In the genomic region with DNA sequence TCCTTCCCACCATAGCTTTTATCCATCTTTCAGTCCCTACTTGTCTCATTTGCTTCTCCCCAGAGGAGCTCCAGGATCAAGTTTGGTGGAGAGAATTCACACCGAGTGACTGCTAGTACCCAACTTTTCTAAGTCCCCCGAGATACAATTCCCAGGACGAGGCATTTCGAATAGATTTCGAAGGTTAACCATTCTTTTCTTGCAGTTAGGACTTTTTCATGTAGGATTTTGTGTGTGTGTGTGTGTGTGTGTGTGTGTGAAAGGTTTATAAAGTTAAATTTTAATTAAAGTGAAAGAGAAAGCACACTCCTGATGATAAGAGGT, we compare ENCODE assay signal across 8 mouse cellular contexts. TPM values are rescaled to one million over a fixed set of nuclear protein-coding genes. Genes with fewer than 3 reads are reported as not detected.
DNase-seq lines count a peak whose midpoint lies in the region; ATAC-seq and TF ChIP-seq lines count a peak whose summit lies in the region.

No protein-coding gene starts in this region.

- H3K4me1 ChIP-seq in heart, embryonic 16.5 days (ENCODE audit: control insufficient read depth, insufficient read depth, low read length) = peaks cover 2% of the 10 kb centered on the region
- peaks cover 15 to 20% of the 10 kb centered on the region in 2 experiments for H3K4me1 ChIP-seq in MEL (ENCODE audit: control insufficient read depth in 1 of 2, insufficient read depth in 2 of 2, low read length in 2 of 2)
- H3K4me1 ChIP-seq in hindbrain, embryonic 11.5 days (replicated peaks; ENCODE audit: control insufficient read depth, insufficient read depth, low read length) = no peaks in the 10 kb centered on the region
- peaks cover 18% of the 10 kb centered on the region for H3K4me1 ChIP-seq in midbrain, embryonic 12.5 days

- no peaks in the 10 kb centered on the region for H3K9me3 ChIP-seq in heart, embryonic 16.5 days (replicated peaks; ENCODE audit: control insufficient read depth, low read length)
- H3K9me3 ChIP-seq in MEL (replicated peaks; ENCODE audit: insufficient read depth, low read length) = no peaks in the 10 kb centered on the region
- no peaks in the 10 kb centered on the region for H3K9me3 ChIP-seq in hindbrain, embryonic 11.5 days (ENCODE audit: control insufficient read depth, low read length)
- no peaks in the 10 kb centered on the region for H3K9me3 ChIP-seq in midbrain, embryonic 12.5 days

- H3K79me2 ChIP-seq in MEL (ENCODE audit: control insufficient read depth, insufficient read depth, low read length, poor library complexity) = peaks cover 33% of the 10 kb centered on the region

- TF ChIP-seq POLR2A in MEL (IDR thresholded peaks at IDR 0.05; ENCODE audit: control insufficient read depth in 1 of 2, insufficient read depth in 1 of 2, low read depth in 1 of 2, low read length in 2 of 2, poor library complexity in 1 of 2) = no peak

- H3K4me2 ChIP-seq in heart, embryonic 16.5 days (ENCODE audit: low read depth, low read length) = peak overlapping the region; percentile 88
- H3K4me2 ChIP-seq in hindbrain, embryonic 11.5 days (replicated peaks; ENCODE audit: low read depth, low read length) = peak overlapping the region; percentile 78
- peak overlapping the region; percentile 72 for H3K4me2 ChIP-seq in midbrain, embryonic 12.5 days (replicated peaks)

- no peaks in the 10 kb centered on the region for H3K27me3 ChIP-seq in heart, embryonic 16.5 days (ENCODE audit: control insufficient read depth, insufficient read depth, low read length)
- no peaks in the 10 kb centered on the region for H3K27me3 ChIP-seq in MEL (ENCODE audit: control insufficient read depth in 1 of 2, insufficient read depth in 2 of 2, low read length in 2 of 2)
- H3K27me3 ChIP-seq in hindbrain, embryonic 11.5 days (ENCODE audit: control insufficient read depth, insufficient read depth, low read length) = no peaks in the 10 kb centered on the region
- no peaks in the 10 kb centered on the region for H3K27me3 ChIP-seq in midbrain, embryonic 12.5 days

- no peak for ATAC-seq in heart, embryonic 16.5 days (replicated peaks; ENCODE audit: extremely low read depth, insufficient read depth, low FRiP score)
- ATAC-seq in hindbrain, embryonic 11.5 days (ENCODE audit: low FRiP score) = no peak
- ATAC-seq in midbrain, embryonic 12.5 days (ENCODE audit: low FRiP score, low read depth) = no peak

- H3K27ac ChIP-seq in heart, embryonic 16.5 days (ENCODE audit: low read length) = peak overlapping the region; percentile 92
- peak overlapping the region; percentile 94 for H3K27ac ChIP-seq in MEL (ENCODE audit: control insufficient read depth, low read depth, low read length)
- no peak overlapping the region for H3K27ac ChIP-seq in hindbrain, embryonic 11.5 days (ENCODE audit: low read depth, low read length)
- H3K27ac ChIP-seq in midbrain, embryonic 12.5 days (replicated peaks) = peak overlapping the region; percentile 89

- peak overlapping the region; percentile 87 for H3K4me3 ChIP-seq in heart, embryonic 16.5 days (ENCODE audit: low read length)
- peak overlapping the region; percentile 71 to 96 for H3K4me3 ChIP-seq in MEL (ENCODE audit: control insufficient read depth in 1 of 2, insufficient read depth in 1 of 2, low read depth in 2 of 2, low read length in 2 of 2)
- peak overlapping the region; percentile 71 for H3K4me3 ChIP-seq in hindbrain, embryonic 11.5 days (ENCODE audit: low read depth, low read length)
- H3K4me3 ChIP-seq in midbrain, embryonic 12.5 days = peak overlapping the region; percentile 72

- 19% methylated on average over 5 of the region's 5 CpGs for WGBS in heart, embryonic 16.5 days
- 20% methylated on average over 5 of the region's 5 CpGs for WGBS in hindbrain, embryonic 11.5 days
- WGBS in midbrain, embryonic 12.5 days = 22% methylated on average over 5 of the region's 5 CpGs

- peak overlapping the region; percentile 82 for H3K9ac ChIP-seq in heart, embryonic 16.5 days (ENCODE audit: low read length)
- H3K9ac ChIP-seq in MEL (ENCODE audit: control insufficient read depth, low read depth, low read length, poor library complexity, severe bottlenecking) = peak overlapping the region; percentile 98
- H3K9ac ChIP-seq in hindbrain, embryonic 11.5 days (ENCODE audit: low read depth, low read length) = peak overlapping the region; percentile 76
- H3K9ac ChIP-seq in midbrain, embryonic 12.5 days (replicated peaks) = peak overlapping the region; percentile 65

- no peak for TF ChIP-seq CTCF in MEL (IDR thresholded peaks at IDR 0.05 in 2 of 3, conservative IDR thresholded peaks at IDR 0.05 in 1 of 3; ENCODE audit: control insufficient read depth in 1 of 3, insufficient read depth in 1 of 3, low read depth in 2 of 3, low read length in 3 of 3, poor library complexity in 1 of 3, severe bottlenecking in 1 of 3)

- intact Hi-C loops in heart, postnatal 14 days (cut with DNase I) = no loop called here

- DNase-seq in heart, postnatal 14 days = no peak
- no peak for DNase-seq in MEL (ENCODE audit: low read depth, low spot score)
- no peak for DNase-seq in hindbrain, embryonic 11.5 days (ENCODE audit: low spot score)
- DNase-seq in right cerebral cortex, postnatal 25 days = no peak
- no peak for DNase-seq in spleen, adult 18-20 months
- DNase-seq in spleen, postnatal 36 days (ENCODE audit: low spot score in 2 of 2) = no peak

- 0 out of 2 replicates have a peak, but pooled peaks cover 2% of the 10 kb centered on the region for H3K36me3 ChIP-seq in heart, embryonic 16.5 days (ENCODE audit: control insufficient read depth, insufficient read depth)
- H3K36me3 ChIP-seq in MEL (ENCODE audit: control insufficient read depth in 1 of 2, insufficient read depth in 2 of 2, low read length in 2 of 2) = peaks cover 3 to 20% of the 10 kb centered on the region in 2 experiments; a peak in 3 of 4 replicates
- no peaks in the 10 kb centered on the region for H3K36me3 ChIP-seq in hindbrain, embryonic 11.5 days (ENCODE audit: control insufficient read depth, insufficient read depth, low read length)
- peaks cover 5% of the 10 kb centered on the region; the same call in 1 of the 2 replicates for H3K36me3 ChIP-seq in midbrain, embryonic 12.5 days

- no peak for TF ChIP-seq EP300 in MEL (IDR thresholded peaks at IDR 0.05; ENCODE audit: low read depth in 1 of 2, low read length in 2 of 2)

- TF ChIP-seq RAD21 in MEL (IDR thresholded peaks at IDR 0.05; ENCODE audit: low read depth, low read length) = no peak

TF ChIP-seq in MEL, 35 proteins besides CTCF, POLR2A, EP300 and RAD21:
- no peak for TF ChIP-seq ZC3H11A (IDR thresholded peaks at IDR 0.05; ENCODE audit: low read depth, low read length)
- TF ChIP-seq CHD2 (IDR thresholded peaks at IDR 0.05; ENCODE audit: low read length) = peak; percentile 59
- TF ChIP-seq MAZ (IDR thresholded peaks at IDR 0.05; ENCODE audit: low read depth, low read length) = no peak

RNA-seq across cellular contexts. Expression of gene Rabif, which starts 0.7 kb away (rescaled TPM):
- 29.6 and 29.9 TPM in 2 replicates for polyA plus RNA-seq in heart, embryonic 16.5 days (2015; fragmentation: Nextera tagmentation; extraction: Ambion mirVana)
- total RNA-seq in heart, postnatal 14 days (2021) = 10 to 100 TPM; 10.4 to 10.6 TPM
- 18.5 and 21.5 TPM in 2 replicates for total RNA-seq in MEL (2012; rRNA removed)
- 10 to 100 TPM in 1 of 2 experiments, not detected in 1; 21.8 TPM for polyA plus RNA-seq in MEL (2012; ENCODE audit: insufficient read depth in 1 of 2, insufficient read length in 2 of 2, low read depth in 1 of 2, low replicate concordance in 2 of 2, missing spikeins in 1 of 2)
- polyA plus RNA-seq in hindbrain, embryonic 11.5 days (2014; fragmentation: Nextera tagmentation; extraction: Ambion mirVana) = 51.8 and 54.5 TPM in 2 replicates
- 42.6 and 45.6 TPM in 2 replicates for polyA plus RNA-seq in midbrain, embryonic 12.5 days (2016; fragmentation: Nextera tagmentation; extraction: Ambion mirVana)

RNA-seq across cellular contexts. Expression of gene Klhl12, which starts 39.8 kb away (rescaled TPM):
- polyA plus RNA-seq in heart, embryonic 16.5 days (2015; fragmentation: Nextera tagmentation; extraction: Ambion mirVana) = 20.6 and 21.1 TPM in 2 replicates
- 10 to 100 TPM; 18.1 to 19.9 TPM for total RNA-seq in heart, postnatal 14 days (2021)
- total RNA-seq in MEL (2012; rRNA removed) = 21.8 and 26.4 TPM in 2 replicates
- 10 to 100 TPM in 1 of 2 experiments, not detected in 1; 20.8 TPM for polyA plus RNA-seq in MEL (2012; ENCODE audit: insufficient read depth in 1 of 2, insufficient read length in 2 of 2, low read depth in 1 of 2, low replicate concordance in 2 of 2, missing spikeins in 1 of 2)
- polyA plus RNA-seq in hindbrain, embryonic 11.5 days (2014; fragmentation: Nextera tagmentation; extraction: Ambion mirVana) = 26.4 and 32.9 TPM in 2 replicates
- 31.3 and 32.7 TPM in 2 replicates for polyA plus RNA-seq in midbrain, embryonic 12.5 days (2016; fragmentation: Nextera tagmentation; extraction: Ambion mirVana)

RNA-seq across cellular contexts. Expression of gene Mgat4e, which starts 54.3 kb away (rescaled TPM):
- polyA plus RNA-seq in heart, embryonic 16.5 days (2015; fragmentation: Nextera tagmentation; extraction: Ambion mirVana) = not detected in 2 replicates
- not detected for total RNA-seq in heart, postnatal 14 days (2021)
- 0.08 TPM in 1 of 2 replicates, not detected in the other for total RNA-seq in MEL (2012; rRNA removed)
- polyA plus RNA-seq in MEL (2012; ENCODE audit: insufficient read depth in 1 of 2, insufficient read length in 2 of 2, low read depth in 1 of 2, low replicate concordance in 2 of 2, missing spikeins in 1 of 2) = under 1 TPM in 1 of 2 experiments, not detected in 1; 0.17 TPM
- polyA plus RNA-seq in hindbrain, embryonic 11.5 days (2014; fragmentation: Nextera tagmentation; extraction: Ambion mirVana) = not detected in 2 replicates
- polyA plus RNA-seq in midbrain, embryonic 12.5 days (2016; fragmentation: Nextera tagmentation; extraction: Ambion mirVana) = not detected in 2 replicates
